Mouse (Mus musculus): Measurements from ENCODE around the gene Lama4. TPM values are rescaled to one million over a fixed set of nuclear protein-coding genes. Genes with fewer than 3 reads are reported as not detected.

The Lama4 gene
- 10 to 100 TPM; 55.3 to 59.2 TPM for total RNA-seq (2021)
- long read RNA-seq, experiment 1, full-length matches to known transcripts = 22 of 29 reads
- long read RNA-seq, experiment 1, partial matches to known transcripts = 7 of 29 reads
- long read RNA-seq, experiment 1, other reads (novel, unspliced or antisense) = 0 of 29 reads
- long read RNA-seq, experiment 2, full-length matches to known transcripts = 15 of 39 reads
- long read RNA-seq, experiment 2, partial matches to known transcripts = 24 of 39 reads
- long read RNA-seq, experiment 2, other reads (novel, unspliced or antisense) = 0 of 39 reads

DNA sequence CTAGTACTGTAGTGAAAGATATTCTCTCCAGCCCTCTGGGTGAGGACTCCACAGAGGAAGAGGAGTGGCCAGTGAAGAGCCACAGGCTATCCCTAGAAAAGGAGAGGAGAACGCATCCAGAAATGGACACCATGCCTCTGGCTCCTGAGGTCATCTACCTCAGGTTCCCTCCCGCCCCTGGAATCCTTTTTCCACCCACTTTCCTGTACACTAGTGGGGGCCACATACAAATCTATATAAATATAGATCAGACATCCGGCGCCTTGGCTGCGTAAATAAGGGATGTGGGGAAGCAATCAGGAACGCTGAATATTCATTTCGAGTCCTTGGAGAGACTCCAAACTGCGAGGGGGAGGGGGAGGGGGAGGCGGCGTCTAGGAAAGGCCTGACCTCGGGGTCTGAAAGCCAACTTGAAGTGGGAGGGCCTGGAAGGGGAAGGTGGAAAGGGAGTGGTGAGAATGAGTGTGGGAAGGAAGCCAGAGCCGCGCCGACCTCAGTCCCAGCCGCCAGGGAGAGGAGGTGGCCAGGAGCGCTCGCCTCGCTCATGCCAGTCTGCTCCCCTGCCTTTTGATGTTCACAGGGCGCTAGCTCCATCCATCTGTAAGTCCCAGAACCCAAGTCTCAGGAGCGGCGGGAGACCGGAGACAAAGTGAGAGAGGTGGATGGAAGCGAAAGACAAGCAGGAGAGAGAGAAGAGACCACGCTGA is at the start of gene Lama4:
TSS of gene Lama4 (plus strand) at position 441 of the 707 bp plus-strand sequence.
- DNase-seq (ENCODE audit: low spot score in 2 of 2) = peak; percentile 61 to 70

DNA sequence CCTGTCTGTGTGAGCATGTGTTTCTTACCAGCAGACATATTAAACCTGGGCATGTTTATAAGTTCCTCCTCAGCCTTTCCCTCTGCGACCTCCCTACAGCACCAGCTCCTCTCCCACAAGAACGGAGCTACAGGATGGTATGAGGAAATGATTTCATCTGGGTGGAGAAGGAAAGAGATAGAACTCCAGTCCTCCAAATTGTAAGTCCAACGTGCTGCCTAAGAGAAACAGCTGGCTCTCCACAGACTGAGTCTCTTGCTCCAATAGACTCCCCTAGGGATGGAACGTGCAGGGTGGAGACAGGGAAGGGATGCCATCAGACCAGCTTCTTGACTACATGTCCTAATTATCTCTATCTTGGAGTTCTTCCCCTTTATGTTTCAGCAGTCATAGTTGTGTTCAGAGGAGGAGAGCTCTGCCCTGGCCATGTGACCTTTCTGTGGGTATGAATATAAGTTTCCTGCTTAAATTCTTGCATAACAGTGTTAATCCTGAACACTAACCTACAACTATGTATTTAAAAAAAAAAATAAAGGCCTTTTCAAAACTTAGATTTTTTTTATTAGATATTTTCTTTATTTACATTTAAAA is 49.2 kb upstream of the Lama4 start:
- no peak for DNase-seq (ENCODE audit: low spot score in 2 of 2)

DNA sequence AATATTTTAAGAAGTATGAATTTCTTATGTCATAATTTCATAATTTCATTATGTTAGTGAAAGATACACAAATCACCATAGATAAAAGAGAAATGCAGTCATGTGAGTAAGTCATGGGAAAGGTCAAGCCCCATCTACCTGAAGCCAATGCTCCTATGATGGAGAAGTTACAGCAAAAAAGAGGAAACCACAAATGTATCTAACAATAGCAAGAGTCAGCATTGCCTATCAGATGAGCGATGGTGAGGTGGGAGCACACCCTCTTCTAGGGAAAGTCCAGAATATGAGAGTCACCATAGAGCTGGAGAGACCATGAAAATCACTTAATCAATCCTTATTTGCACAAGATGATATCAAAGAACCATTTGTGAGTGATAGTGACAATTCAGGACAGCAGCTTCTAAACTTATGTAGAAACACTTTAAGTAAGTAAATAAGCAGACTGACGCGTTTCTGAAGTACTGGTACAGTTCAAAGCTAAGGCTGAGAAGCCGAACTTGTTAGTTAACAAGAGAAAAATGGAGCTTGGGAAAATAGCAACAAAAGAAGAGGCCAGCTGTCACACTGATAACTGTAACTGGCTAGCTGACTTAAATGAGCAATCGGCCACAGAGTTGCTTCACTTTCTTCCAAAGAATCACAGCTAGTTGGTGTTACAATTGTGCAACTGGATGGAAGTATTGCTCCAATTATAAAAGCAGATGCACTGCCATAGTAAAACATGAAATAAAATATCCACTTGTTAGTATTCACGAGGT is 36.2 kb upstream of the Lama4 start:
- DNase-seq (ENCODE audit: low spot score in 2 of 2) = no peak

GRCm38 (mm10) chr10:38944701-38945100 is 20.6 kb upstream of the Lama4 start:
- no peak for DNase-seq (ENCODE audit: low spot score in 2 of 2)

- no peak for DNase-seq (ENCODE audit: low spot score in 2 of 2)
These were observed 3.4 kb upstream of the Lama4 start for GRCm38 (mm10) chr10:38961920-38962319.

- DNase-seq (ENCODE audit: low spot score in 2 of 2) = peak in 1 of 2 experiments; percentile 25
These were observed 618 bp upstream of the Lama4 start for GRCm38 (mm10) chr10:38964719-38965074.

GRCm38 (mm10) chr10:38965857-38966256 is 542 bp downstream of the Lama4 start:
- DNase-seq (ENCODE audit: low spot score in 2 of 2) = peak in 1 of 2 experiments; percentile 38

DNA sequence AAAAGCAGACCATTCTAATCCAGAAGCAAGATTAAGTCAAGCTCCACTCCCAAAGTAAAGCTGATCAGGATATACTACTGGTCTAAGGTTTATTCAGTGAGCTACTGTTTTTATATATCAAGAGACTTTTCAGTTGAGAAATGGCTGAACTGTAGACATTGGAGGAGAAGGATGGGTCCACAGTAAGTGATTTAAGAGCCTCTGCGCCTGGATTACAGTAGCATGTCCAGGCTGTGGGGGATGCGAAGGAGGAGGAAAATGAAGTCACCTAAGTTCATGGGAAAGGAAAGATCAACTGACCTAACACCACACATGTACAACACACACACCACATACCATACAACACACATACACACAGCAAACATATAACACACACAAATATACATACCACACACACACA is 1.3 kb downstream of the Lama4 start:
- no peak for DNase-seq (ENCODE audit: low spot score in 2 of 2)

GRCm38 (mm10) chr10:38968326-38969072 is 3.2 kb downstream of the Lama4 start:
- no peak for DNase-seq (ENCODE audit: low spot score in 2 of 2)

GRCm38 (mm10) chr10:38969543-38969942 is 4.2 kb downstream of the Lama4 start:
- DNase-seq (ENCODE audit: low spot score in 2 of 2) = no peak

DNA sequence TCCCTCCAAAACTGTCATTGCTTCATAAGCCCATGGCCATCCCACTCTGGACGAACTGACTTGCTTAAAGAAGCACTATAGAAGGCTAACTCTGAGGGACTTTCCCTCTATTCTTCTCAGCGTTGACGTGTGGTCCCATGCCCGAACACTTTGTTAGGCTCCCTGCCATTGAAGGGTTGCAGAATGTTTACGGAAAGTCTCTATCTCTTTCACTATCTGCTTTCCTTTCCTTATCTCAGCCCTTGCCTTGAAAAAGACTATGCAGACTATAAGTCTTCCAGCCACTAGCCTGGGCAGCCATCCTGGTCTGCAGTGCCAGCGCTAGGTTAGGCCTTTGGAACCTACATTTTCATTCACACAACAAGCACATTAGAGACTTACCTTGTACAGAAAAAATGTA is 4.7 kb downstream of the Lama4 start:
- no peak for DNase-seq (ENCODE audit: low spot score in 2 of 2)

DNA sequence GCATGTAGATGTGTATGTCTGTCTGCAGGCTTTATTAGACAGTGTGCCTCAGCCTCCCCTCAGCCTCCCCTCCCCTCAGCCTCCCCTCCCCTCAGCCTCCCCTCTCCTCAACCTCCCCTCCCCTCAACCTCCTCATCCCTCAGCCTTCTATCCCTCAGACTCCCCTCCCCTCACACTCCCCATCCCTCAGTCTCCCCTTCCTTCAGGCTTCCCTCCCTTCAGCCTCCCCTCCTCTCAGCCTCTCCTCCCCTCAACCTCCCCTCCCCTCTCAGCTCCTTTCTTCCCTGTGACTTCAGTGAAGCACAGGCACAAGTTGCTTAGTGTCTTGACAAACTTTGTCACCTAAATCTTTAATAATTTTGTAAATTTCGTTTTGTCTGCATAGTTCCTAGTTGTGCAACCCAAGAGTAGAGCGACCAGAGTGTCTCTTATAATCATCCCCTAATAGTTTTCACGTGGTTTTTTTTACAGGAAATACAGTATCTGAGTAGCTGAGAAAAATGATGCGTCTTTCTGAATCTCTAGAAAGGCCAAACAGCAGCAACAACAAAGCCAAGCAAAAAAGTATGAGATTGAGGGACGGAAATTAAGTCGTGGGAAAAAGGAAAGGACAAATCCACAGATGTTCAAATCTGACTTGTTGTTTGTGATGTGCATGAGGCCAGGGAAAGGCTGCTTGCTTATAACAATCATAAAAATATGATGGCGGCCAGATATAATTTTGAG is 7.1 kb downstream of the Lama4 start:
- no peak for DNase-seq (ENCODE audit: low spot score in 2 of 2)

DNA sequence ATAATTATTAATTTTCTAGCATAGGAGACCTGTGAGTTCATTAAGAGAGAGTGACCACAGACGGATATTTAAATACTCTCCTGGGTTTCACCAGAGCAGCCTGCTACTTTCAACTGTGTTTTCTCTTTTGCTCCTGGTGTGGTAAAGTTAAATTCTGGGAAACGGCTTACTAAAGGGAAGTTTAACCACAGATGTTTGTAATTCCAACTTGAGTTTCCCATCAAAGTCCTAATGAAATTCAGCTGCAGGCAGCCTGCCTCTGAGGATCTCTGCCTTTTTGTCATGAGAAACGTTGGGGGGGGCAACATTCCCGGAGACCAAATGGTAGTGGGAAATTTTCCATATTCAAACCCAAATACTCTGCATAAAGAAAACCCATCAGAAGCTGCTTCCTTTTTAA is 7.7 kb downstream of the Lama4 start:
- DNase-seq (ENCODE audit: low spot score in 2 of 2) = no peak

DNA sequence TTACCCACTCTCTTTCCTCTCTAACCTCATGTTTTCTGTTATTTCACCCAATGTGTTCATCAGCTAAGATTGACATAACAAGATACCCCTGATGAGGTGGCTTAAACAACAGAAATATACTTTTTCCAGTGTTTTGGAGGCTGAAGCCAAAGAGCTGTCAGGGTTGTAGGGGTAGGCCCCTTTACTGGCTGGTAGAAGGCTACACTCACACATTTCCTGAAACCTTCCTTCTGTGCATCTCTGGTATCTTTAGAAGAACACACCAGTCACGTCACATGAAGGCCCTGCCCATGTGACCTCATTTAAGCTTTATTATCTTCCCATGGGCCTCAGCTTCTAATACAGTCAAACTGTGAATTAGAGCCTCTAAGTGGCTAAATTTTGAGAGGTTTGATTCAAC is 12.9 kb downstream of the Lama4 start:
- no peak for DNase-seq (ENCODE audit: low spot score in 2 of 2)

DNA sequence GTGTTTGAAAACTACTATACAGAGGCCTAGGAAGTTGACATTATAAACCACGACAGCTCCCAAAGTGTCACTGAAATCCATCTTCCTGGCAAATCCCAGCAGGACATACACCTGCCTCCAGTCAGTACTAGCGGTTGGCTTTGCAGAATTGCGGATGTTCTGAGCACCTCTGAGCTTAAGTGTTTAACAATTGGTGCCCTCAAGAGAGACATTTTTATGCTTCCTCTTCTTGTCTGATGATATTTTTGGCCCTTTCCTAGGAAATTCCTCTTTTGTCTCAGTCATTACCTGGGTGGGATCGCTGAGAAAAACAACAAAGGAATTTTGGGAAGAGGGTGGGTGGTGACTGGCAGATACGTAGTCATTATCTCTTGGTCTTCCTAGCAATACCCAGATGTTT is 14.4 kb downstream of the Lama4 start:
- no peak for DNase-seq (ENCODE audit: low spot score in 2 of 2)

DNA sequence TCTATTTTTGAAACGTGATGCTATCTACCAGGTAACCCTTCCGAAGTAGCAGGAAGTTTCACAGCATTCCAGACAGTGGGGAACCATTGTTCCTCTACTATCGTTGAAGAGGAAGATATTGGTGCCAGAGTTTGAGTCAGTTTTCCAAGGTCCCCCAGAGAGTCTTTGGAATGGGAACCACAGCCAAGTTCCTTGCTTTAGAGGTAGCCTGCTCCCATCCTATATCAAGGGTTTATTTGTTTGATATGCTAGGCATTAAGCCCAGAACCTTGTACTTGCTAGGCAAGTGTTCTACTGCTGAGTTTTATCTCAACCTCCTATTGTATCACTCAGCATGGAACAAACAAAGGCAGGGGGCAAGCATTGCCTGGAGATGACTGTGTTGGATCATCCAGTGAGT is 15.7 kb downstream of the Lama4 start:
- DNase-seq (ENCODE audit: low spot score in 2 of 2) = no peak

DNA sequence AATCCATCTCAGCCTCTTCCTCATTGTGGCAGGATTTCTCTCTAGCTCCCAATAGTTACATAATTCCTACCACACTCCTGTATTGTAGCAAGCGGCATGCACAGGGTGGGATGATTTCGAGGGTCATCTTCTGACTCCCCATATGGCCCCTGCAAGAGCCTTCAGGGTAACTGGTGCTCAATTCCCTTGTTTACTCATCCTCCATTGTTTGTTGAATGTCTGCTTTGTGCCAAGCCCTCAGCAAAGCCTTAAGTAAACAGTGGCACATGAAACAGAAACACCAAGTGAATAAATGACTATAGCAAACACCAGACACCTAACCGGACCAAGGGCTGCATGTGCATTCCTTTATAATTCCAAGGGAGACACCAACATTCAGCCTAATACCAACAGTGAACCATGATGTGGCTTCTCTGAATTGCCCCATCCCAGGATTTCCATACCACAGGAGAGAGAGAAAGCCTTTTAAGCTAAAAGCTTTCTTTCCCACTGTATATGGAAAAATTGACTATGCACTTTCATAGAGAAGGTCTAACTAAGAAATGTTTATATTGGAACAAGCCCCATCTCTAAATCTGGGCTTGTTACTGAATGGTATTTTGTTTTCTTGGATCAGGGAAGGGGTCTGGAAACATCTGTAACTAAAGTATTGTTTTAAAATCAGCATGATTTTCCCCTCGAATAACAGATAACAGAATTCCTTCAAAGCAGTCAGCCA is 19.2 kb downstream of the Lama4 start:
- no peak for DNase-seq (ENCODE audit: low spot score in 2 of 2)

- DNase-seq (ENCODE audit: low spot score in 2 of 2) = no peak
These were observed 20.7 kb downstream of the Lama4 start for GRCm38 (mm10) chr10:38986053-38986452.

DNA sequence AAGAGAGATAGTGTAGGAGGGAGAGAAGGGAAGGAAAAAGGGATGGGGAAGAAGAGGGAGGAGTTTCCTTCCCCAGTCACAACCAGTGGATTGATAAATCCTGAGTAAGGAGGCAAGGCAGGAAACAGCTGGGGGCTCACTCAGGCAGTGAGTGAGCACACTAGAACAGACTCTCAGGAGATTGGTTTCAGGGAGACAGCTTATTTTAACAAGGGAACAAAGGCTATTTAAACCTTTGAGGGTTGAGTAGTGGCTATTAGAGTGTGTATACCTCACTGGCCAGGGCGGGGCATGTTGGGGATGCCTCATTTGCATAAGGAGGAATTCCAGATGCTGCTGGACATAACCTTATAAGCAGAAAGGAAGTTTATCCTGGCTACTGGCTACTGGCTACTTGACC is 27.5 kb downstream of the Lama4 start:
- no peak for DNase-seq (ENCODE audit: low spot score in 2 of 2)
